In the genomic region with DNA sequence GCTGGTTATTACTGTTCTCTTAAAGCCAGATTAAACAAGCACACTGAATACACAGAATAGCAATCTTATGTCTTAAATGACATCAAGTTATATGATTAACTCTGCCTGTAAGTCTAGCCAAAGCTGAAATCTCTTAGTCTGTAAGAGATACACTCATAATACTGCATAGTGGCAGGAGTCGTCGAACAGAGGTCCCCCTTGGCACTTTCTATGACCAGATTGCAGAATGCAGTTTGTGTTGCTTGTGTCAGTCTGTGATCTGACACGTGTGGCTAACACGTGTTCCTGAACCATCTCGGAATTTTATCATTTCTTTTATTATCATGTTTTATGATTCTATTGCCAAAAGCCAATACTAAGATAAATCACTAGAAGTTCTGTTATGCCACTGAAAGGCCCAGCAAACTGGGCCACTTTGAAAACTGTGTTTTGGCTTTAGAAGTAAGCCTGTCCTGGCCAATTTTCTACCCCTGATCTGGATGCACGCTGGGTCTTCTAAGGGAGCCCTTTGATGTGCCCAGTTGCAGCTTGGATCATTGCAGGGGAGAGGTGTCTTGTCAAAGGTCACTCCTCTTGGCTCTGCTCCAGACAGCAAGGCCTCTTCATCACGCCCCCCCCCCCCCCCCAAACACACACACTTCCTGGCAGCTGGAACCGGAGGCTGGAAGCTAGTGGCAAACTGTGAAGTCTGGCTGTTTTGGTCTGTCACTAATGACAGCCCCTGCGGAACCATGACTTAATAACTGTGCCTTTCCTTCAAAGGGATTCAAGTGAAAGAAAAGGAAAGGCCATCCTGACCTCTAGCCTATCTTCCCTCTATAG, we compare ENCODE assay signal across 10 mouse cellular contexts.
A peak's percentile ranks its signal among the peaks of the same experiment; 100 is the strongest.
DNase-seq lines count a peak whose midpoint lies in the region; ATAC-seq and TF ChIP-seq lines count a peak whose summit lies in the region.
"Had no signal": no experiment of that assay in that cellular context is flagged by ENCODE, and none has a peak within 500 bp of the region (broad histone marks: within the 10 kb centered on the region; RNA-seq: fewer than 3 reads in every experiment).

No protein-coding gene starts in this region.

- peak; percentile 1 for DNase-seq in kidney, postnatal 14 days
- no peak for DNase-seq in kidney, adult 9 months
- DNase-seq in adrenal gland, postnatal 10 days, result peak; percentile 31
- peak; percentile 19 for DNase-seq in embryo, embryonic 11.5 days (ENCODE audit: low read depth, low spot score)
- DNase-seq in hindbrain, postnatal 0 days (ENCODE audit: low spot score), result peak; percentile 70
- no peak for DNase-seq in frontal cortex, postnatal 36 days (ENCODE audit: low spot score in 2 of 2)
- no peak for DNase-seq in urinary bladder, postnatal 25 days (ENCODE audit: low spot score)
- DNase-seq in right cerebral cortex, postnatal 14 days, result no peak
- DNase-seq: gastrocnemius, postnatal 25 days; thymus, postnatal 25 days had no signal

- peak; percentile 86 for ATAC-seq in hindbrain, postnatal 0 days

- H3K36me3 ChIP-seq in hindbrain, postnatal 0 days (ENCODE audit: insufficient read depth, low read length), result no peaks in the 10 kb centered on the region

- H3K9me3 ChIP-seq in hindbrain, postnatal 0 days (ENCODE audit: low read length), result no peaks in the 10 kb centered on the region

- no peaks in the 10 kb centered on the region for H3K27me3 ChIP-seq in hindbrain, postnatal 0 days (ENCODE audit: insufficient read depth, low read length)

- no peaks in the 10 kb centered on the region for H3K4me1 ChIP-seq in hindbrain, postnatal 0 days (ENCODE audit: insufficient read depth, low read length)

- H3K27ac ChIP-seq in hindbrain, postnatal 0 days, result no peak overlapping the region

- 22% methylated on average over 9 of the region's 9 CpGs for WGBS in hindbrain, postnatal 0 days

- no peak overlapping the region for H3K4me3 ChIP-seq in hindbrain, postnatal 0 days (ENCODE audit: low read length)

- no peak overlapping the region for H3K9ac ChIP-seq in hindbrain, postnatal 0 days (replicated peaks; ENCODE audit: low read length)

- TF ChIP-seq CTCF in hindbrain, postnatal 0 days (IDR thresholded peaks at IDR 0.05; ENCODE audit: low read depth), result no peak

- no peak overlapping the region for H3K4me2 ChIP-seq in hindbrain, postnatal 0 days (ENCODE audit: low read depth, low read length)

Comparison
In these comparisons a context has a peak if more than half of its experiments do, and no peak if none do; other contexts are left out.
1. DNase-seq: peak in kidney, postnatal 14 days (single experiment), adrenal gland, postnatal 10 days (single experiment), embryo, embryonic 11.5 days (single experiment) and hindbrain, postnatal 0 days (single experiment); none in kidney, adult 9 months (single experiment), frontal cortex, postnatal 36 days (0 of 2), urinary bladder, postnatal 25 days (single experiment) and right cerebral cortex, postnatal 14 days (single experiment).